Mouse (Mus musculus) E14TG2a.4 (cell line): ENCODE data around the gene Psma3.

ENCODE experiments used
- H3K27me3 ChIP-seq: 2 replicates; pipeline ENCODE4 v1.6.1; 2014; ENCODE audit warnings: low read length, control low read depth; ENCODE audit not compliant: insufficient read depth
- H3K36me3 ChIP-seq: 2 replicates; pipeline ENCODE4 v1.6.1; 2014; ENCODE audit warnings: low read length, control low read depth; ENCODE audit not compliant: insufficient read depth
- H3K4me1 ChIP-seq: replicated peaks from 2 replicates; pipeline ENCODE4 v1.6.1; 2014; ENCODE audit warnings: low read depth, low read length, control low read depth
- H3K4me3 ChIP-seq: replicated peaks from 2 replicates; pipeline ENCODE4 v1.5.1; 2014; ENCODE audit warnings: mild to moderate bottlenecking, low read length
- H3K9me3 ChIP-seq: 2 replicates; pipeline ENCODE4 v1.6.1; 2014; ENCODE audit warnings: low read length, control low read depth
- CTCF ChIP-seq: conservative IDR thresholded peaks from 2 replicates; pipeline ENCODE4 v1.5.1; 2014; ENCODE audit warnings: low read length
- NANOG ChIP-seq: IDR thresholded peaks from 2 replicates; pipeline ENCODE4 v1.6.1; 2014; ENCODE audit warnings: borderline replicate concordance, low read length, mixed read lengths
- POU5F1 ChIP-seq: IDR thresholded peaks from 2 replicates; pipeline ENCODE4 v1.6.1; 2014; ENCODE audit warnings: low read length, borderline replicate concordance

The Psma3 gene

DNA sequence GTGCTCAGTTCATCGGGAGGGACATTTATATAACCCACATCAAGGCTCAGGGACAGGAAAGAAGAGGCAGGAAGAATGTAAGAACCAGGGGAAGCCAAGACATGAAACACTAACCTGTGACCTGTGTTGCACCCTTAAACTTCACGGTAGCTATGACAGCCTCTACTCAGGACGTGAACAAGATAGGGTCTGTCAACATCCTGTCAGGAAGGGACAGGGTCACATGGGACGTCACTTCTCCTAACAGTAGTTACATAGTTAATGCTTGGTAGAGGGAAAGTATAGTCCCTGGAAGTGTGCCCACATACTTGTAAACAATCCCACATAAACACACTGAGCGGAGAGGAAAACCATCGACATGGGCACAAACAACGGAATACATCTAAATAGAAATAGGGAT lies 32.5 kb downstream of the Psma3 start:
- H3K4me3 ChIP-seq, result no peak overlapping the region
- peaks cover 90% of the 10 kb centered on the region for H3K36me3 ChIP-seq
- TF ChIP-seq NANOG (no peak), CTCF (no peak)
- no peaks in the 10 kb centered on the region for H3K9me3 ChIP-seq
- peaks cover 44% of the 10 kb centered on the region for H3K4me1 ChIP-seq
- H3K27me3 ChIP-seq, result no peaks in the 10 kb centered on the region

- Histone ChIP-seq H3K27me3 (no peaks in the 10 kb centered on the region), H3K4me1 (peaks cover 60% of the 10 kb centered on the region), H3K4me3 (no peak overlapping the region), H3K36me3 (peaks cover 89% of the 10 kb centered on the region), H3K9me3 (no peaks in the 10 kb centered on the region)
- TF ChIP-seq CTCF (no peak), POU5F1 (no peak), NANOG (no peak)
These were observed 35.3 kb downstream of the Psma3 start for GRCm38 (mm10) chr12:71009769-71010168.

- Histone ChIP-seq H3K27me3 (no peaks in the 10 kb centered on the region), H3K4me3 (peak overlapping the region; percentile 95), H3K4me1 (peaks cover 51% of the 10 kb centered on the region), H3K9me3 (no peaks in the 10 kb centered on the region), H3K36me3 (peaks cover 48% of the 10 kb centered on the region)
- TF ChIP-seq CTCF, result no peak
- no peak for TF ChIP-seq POU5F1
- TF ChIP-seq NANOG, result no peak
These were observed 40.5 kb downstream of the Psma3 start for GRCm38 (mm10) chr12:71014845-71015362.

DNA sequence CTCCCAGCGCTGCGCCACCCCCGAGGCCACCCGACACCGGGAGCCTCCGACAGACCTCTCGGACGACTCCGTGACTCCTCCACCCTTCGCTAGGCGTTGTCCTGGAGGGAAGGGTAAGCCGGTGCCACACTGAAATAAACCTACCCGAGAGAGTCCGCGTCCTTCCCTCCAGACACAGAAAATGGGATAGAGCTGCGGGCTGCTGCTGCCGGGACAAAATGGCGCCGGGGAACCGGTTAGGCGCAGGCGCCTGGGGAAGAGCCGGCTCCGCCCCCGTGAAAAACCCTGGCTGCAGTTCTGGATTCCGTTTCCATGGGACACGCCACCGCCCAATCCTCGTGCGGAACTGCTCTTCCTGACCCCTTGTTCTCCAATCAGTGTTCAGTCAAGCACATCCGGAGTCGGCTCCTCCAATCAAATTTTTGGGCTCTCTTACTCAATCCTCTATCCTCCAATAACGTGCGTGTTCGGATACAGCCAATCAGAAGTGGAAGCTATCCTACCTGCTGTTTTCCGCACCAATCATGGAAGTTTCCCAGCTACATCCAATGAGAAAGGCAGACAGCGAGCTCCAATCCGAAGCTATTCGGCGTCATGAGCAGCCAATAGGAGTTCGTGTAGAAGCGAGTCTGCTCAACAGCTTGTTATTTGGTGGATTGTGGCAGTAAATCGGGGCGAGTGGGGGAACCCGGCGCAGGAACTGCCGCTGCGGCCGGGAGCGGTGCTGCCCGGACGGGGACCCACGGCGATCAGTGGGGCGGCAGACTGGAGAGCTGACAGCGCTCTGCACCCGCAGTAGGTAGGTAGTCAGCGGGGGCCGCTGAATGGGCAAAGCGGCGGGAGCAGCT lies 41.2 kb downstream of the Psma3 start, which contains the start of gene Arid4a:
TSS of gene Arid4a (plus strand) at position 628 of the 848 bp plus-strand sequence.
- H3K36me3 ChIP-seq, result peaks cover 48% of the 10 kb centered on the region

DNA sequence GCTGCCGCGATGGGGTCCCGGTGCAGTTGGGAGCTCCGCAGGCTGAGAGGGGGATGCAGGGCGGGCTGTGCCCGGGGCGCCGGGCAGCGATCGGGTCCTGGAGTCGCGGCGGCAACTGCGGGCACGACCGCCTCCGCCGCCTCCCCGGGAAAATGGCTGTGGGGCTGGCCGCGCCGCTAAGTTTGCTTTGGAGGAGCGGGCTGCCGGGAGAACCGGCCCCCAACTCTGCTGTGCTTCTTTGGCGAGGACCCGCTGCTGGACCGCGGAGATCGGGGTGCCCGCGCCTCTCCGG lies 41.7 kb downstream of the Psma3 start:
- Histone ChIP-seq H3K36me3 (peaks cover 48% of the 10 kb centered on the region), H3K4me3 (peak overlapping the region; percentile 99), H3K27me3 (no peaks in the 10 kb centered on the region), H3K9me3 (no peaks in the 10 kb centered on the region), H3K4me1 (peaks cover 43% of the 10 kb centered on the region)
- no peak for TF ChIP-seq POU5F1
- no peak for TF ChIP-seq CTCF
- TF ChIP-seq NANOG, result no peak

More for the DNA sequence above, 41.2 kb downstream of the Psma3 start, which contains the start of gene Arid4a:
- TF ChIP-seq POU5F1 (no peak), NANOG (no peak; the same call in 1 of the 2 replicates), CTCF (no peak)
- peak within 1 kb of the TSS; percentile 99 for H3K4me3 ChIP-seq
- H3K4me1 ChIP-seq, result peaks cover 44% of the 10 kb centered on the region
- H3K9me3 ChIP-seq, result no peaks in the 10 kb centered on the region
- H3K27me3 ChIP-seq, result no peaks in the 10 kb centered on the region

DNA sequence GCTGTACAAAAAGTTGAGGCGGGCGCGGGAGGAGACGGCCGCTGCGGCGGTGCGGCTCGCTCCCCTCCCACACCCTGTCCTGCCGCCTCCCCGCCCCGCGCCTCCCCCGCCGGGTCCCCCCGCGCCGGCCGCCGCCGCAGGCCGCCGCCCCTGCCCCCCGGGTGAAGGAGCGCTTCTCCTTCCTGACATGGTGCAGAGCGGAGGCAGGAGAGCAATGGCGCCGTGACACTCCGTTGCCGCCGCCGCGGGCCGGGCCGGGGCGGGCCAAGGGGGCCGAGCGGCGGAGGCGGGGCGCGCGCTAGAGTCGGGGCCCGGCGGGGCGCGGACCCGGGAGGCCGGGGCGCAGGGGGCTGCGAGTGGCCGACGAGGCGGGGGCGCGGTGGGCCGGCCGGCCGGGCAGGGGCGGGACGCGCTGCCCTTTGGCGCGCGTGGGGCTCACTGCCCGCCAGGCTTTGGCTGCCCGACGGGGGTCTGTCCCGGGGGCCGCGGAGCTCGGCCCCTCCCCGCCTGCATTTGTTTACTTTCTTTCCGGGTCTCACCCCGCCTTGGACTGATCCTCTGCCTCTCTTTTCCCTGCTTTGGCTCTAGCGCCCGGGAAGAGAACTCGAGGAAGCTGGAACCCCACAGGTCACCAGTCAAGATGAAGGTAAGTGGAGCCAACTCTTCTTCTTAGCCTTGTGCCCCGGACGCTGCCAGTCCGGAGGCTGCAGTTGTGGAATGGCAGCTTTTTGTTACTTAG lies 42.3 kb downstream of the Psma3 start:
- H3K36me3 ChIP-seq, result peaks cover 50% of the 10 kb centered on the region
- H3K4me3 ChIP-seq, result peak overlapping the region; percentile 99
- TF ChIP-seq NANOG, result no peak
- no peak for TF ChIP-seq CTCF
- TF ChIP-seq POU5F1, result no peak
- H3K4me1 ChIP-seq, result peaks cover 42% of the 10 kb centered on the region
- H3K27me3 ChIP-seq, result no peaks in the 10 kb centered on the region
- no peaks in the 10 kb centered on the region for H3K9me3 ChIP-seq

- H3K36me3 ChIP-seq, result peaks cover 50% of the 10 kb centered on the region
- H3K4me1 ChIP-seq, result peaks cover 37% of the 10 kb centered on the region
- H3K27me3 ChIP-seq, result no peaks in the 10 kb centered on the region
- H3K9me3 ChIP-seq, result no peaks in the 10 kb centered on the region
- H3K4me3 ChIP-seq, result peak overlapping the region; percentile 99
- TF ChIP-seq POU5F1 (no peak), CTCF (no peak), NANOG (no peak)
These were observed 42.8 kb downstream of the Psma3 start for GRCm38 (mm10) chr12:71017242-71017571.

GRCm38 (mm10) chr12:71017827-71018226 lies 43.4 kb downstream of the Psma3 start:
- H3K9me3 ChIP-seq, result no peaks in the 10 kb centered on the region

More at GRCm38 (mm10) chr12:71017827-71018226, 43.4 kb downstream of the Psma3 start:
- Histone ChIP-seq H3K36me3 (peaks cover 51% of the 10 kb centered on the region), H3K4me1 (peaks cover 33% of the 10 kb centered on the region), H3K4me3 (no peak overlapping the region), H3K27me3 (no peaks in the 10 kb centered on the region)
- TF ChIP-seq CTCF, result no peak
- no peak for TF ChIP-seq POU5F1
- no peak for TF ChIP-seq NANOG
